Mouse (Mus musculus) kidney, postnatal 4 days (tissue): ENCODE measurements around the gene Igsf9.

Experiments used
- DNase-seq, 2 experiments: peaks; one replicate each; pipeline ENCODE4 v3.0.0; 2021; ENCODE audit warnings: mixed read lengths in 2 of 2

Gene Igsf9

GRCm38 (mm10) chr1:172499765-172500441 lies 18.3 kb downstream of the Igsf9 start, which contains the start of gene Tagln2:
TSS of gene Tagln2 (plus strand) at chr1:172500047.
- peak; percentile 92 to 95 for DNase-seq

- peak; percentile 75 to 86 for DNase-seq
Observed at GRCm38 (mm10) chr1:172500451-172501370, 19.1 kb downstream of the Igsf9 start.

DNA sequence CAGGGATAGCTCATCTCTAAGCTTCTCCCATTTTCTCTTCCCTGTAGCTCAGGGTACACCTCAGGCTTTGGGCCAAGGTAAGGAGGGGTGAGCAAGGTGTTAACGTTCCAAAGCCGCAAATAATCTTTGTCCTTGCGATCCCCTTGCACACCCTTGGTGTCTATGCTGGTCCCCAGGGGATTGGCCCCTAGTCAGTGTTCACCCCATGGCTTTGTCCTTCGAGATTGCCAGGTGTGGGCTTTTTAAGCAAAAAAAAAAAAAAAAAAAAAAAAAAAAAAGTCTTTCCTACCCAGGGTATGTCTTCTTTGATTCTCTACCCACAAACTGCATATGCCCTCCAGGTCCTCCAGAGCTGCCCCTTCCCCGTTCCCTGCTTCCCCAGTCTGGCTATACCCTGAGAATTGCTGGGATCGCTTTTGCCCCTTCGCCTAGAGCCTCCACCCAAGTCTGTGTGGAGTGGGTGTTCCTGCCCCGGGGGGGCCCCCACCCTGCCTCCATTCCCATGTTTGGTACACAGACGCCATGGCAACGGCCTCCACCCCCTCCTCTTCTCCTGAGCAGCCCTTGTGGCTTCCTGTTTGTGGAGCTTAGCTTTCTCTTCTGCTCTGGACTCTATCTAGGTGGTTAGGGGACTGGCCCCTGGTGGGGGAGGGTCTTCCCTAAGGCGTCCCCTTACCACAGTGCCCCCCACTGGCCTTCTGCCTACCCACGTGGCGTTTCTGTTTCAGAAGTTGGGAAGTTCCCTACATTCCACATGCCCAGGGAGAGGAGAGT lies 20.0 kb downstream of the Igsf9 start:
- DNase-seq, result peak; percentile 74 to 83

- peak; percentile 69 to 80 for DNase-seq
Observed at GRCm38 (mm10) chr1:172502145-172503110, 20.8 kb downstream of the Igsf9 start.

DNA sequence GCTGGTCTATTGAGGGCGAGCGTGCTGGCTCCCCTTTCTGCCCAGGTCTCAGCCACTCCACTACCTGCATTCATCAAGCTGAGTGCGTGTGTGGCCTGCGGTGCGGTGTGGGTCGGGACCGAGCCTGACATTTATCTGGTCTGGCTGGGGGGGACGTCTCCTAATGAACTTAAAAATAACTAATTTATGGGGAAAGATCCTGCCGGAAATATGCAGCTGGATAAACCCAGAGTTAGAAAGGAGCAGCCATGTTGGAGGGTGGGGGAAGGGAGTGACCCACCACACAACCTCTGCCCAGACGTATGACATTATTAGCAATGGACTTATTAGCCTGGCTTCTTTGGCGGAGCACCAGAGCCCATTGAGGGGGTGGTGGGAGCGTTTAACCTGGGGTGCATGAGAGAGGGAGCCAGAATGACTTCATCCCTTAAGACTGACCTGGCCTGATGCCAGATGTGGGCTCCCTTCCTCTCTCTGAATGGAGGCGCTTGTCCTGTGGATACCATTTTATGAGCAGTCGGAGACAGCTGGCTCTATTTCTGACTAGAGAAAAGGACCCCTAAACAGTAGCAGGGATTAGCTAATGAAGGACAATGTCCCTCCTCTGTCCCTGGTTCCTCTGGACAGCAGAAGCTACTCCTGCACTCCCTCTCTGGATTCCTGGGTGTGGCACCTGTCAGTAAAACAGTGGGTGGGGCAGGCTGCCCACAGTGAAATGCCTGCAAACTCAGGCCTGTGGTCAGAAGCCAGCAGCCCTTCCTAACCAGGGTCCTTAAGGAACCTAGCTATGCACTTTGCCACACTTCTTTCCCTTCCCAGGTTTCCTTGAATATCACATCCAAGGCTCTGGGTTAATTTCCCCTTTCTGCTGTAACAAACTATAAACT lies 21.8 kb downstream of the Igsf9 start:
- peak; percentile 76 to 84 for DNase-seq

DNA sequence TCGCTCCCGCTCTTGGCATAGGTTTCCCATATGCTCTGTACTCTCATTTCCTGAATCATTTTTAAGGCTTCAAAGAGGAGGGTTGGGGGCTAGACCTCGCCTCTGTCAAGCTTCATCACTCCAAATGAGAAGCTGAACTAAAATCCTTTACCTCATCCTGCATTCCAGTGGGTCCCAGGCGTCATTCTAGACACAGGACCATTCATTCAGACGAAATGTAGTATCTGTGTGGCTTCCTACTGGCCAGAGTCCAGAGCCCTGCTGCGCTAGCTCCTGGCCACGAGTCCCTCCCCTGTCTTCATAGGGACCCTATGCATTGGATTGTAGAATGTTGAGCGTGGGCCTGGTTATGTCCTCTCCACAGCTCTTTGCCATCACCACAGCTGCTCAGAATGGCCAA lies 23.2 kb downstream of the Igsf9 start:
- no peak for DNase-seq

GRCm38 (mm10) chr1:172507001-172507400 lies 25.4 kb downstream of the Igsf9 start:
- DNase-seq, result no peak

DNA sequence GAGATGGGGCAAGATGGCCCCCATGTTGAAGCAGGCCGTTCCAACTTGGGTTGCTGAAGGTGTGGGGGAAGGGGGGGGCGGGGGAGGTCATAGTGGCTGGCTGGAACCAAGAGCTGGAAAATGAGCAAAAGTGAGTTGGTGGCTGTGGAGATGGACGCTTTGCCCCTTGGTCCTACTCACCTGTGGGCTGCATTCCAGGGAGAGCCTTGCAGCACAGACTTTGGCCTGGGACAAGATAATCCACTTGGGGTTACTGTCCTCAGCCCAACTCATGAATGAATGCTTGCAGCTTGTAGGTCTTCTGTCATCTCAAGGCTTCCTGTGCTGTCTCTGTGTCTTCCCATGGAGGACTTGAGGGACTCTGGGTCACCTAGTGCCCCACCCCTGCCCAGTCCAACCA lies 26.1 kb downstream of the Igsf9 start:
- no peak for DNase-seq

GRCm38 (mm10) chr1:172508172-172508571 lies 26.6 kb downstream of the Igsf9 start:
- DNase-seq, result no peak

DNA sequence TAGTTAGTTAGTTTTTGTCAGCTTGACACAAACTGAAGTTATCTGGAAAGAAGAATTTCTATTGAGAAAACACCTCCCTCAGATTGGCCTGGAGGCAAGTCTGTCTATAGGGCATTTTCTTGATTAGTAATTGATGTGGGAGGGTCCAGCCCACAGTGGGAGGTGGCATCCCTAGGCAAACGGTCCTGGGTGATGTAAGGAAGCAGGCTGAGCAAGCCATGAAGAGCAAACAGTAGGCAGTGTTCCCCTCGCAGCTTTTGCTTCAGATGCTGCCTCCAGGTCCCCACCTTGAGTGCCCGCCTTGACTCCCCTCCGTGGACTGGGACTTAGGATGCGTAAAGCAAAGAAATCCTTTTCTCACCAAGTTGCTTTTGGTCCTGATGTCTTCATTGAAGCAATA lies 27.6 kb downstream of the Igsf9 start:
- no peak for DNase-seq

GRCm38 (mm10) chr1:172509983-172510382 lies 28.4 kb downstream of the Igsf9 start:
- no peak for DNase-seq

DNA sequence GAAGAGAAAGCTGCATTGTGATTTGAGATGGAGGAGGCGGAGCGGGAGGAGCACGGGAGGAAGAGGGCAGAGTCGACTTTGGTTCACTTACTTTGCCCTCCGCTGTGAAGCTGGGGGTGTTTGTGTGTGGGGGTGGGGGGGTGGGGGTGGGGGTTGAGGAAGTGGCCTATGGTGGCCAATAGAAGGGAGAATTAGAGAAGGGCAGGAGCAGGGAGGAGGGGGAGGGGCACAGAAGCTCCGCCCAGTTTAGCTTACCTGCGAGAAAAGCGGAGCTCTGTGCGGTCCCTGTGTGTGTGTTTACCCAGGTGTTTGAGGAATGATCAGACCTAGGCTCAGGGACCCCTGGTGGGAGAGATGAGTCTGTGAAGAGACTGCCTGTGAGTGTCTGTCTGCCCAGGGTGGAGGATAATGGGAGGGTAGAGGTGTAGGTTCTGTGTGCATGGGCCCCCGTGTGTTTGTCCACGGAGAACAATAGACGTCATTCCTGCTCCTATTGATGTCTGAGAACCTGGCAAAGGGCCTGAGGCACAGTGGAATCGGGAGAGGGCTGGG lies 28.9 kb downstream of the Igsf9 start:
- DNase-seq, result peak; percentile 55 to 73

- DNase-seq, result peak; percentile 77 to 86
Observed at GRCm38 (mm10) chr1:172512962-172513361, 31.4 kb downstream of the Igsf9 start.

GRCm38 (mm10) chr1:172513525-172514212 lies 32.1 kb downstream of the Igsf9 start:
- DNase-seq, result peak; percentile 42 to 62

DNA sequence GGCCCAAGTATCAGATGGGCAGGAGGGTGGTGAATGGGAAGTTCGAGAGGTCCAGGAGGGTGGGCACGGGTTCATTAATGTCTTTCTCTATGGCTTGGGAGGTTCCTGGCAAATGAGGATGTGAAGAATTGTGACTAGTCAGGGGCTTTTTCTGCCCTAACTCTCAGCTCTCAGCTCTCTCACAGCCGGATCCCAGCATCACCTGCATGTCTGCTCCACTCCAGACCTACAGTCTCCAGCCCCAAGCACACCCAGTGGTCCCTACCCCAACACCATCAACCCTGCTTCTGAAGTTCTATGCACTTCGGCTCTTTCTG lies 32.6 kb downstream of the Igsf9 start:
- DNase-seq, result no peak

GRCm38 (mm10) chr1:172514551-172515268 lies 33.1 kb downstream of the Igsf9 start:
- peak; percentile 34 to 60 for DNase-seq

DNA sequence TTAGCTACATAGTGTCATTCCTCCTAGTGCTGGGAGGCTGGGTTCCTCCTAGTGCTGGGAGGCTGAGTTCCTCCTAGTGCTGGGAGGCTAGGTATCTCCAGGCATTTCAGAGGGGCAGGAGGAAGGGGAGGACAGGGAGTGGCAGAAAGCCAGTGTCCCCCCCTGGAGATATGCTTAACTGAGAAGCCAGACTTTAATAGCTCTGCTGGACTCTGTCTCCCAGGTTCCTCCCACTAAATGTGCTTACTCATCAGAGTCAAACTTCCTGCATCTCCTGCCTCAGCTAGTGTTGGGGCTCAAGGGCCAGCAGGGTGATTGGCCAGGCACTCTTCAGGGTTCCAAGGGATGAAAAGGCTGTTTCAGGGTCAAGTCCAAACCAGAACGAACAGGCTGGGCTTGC lies 33.8 kb downstream of the Igsf9 start:
- peak in 1 of 2 experiments; percentile 52 for DNase-seq

DNA sequence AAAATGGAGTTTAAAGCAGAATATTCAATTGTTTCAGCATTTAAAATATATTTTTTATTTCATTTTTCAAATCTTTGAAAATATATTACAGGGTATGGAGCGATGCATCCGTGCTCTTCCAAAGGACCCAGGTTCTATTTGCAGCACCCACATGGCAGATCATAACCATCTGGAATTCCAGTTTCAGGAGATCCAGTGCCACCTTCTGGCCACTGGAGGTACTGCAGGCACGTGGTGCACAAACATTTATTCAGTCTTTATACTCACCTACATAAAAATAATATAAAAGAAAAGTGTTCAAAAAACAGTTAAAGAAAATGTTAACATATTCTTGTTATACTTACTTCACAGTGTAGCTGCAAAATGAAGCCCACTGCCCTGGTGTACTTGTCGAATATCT lies 36.4 kb downstream of the Igsf9 start:
- no peak for DNase-seq

DNA sequence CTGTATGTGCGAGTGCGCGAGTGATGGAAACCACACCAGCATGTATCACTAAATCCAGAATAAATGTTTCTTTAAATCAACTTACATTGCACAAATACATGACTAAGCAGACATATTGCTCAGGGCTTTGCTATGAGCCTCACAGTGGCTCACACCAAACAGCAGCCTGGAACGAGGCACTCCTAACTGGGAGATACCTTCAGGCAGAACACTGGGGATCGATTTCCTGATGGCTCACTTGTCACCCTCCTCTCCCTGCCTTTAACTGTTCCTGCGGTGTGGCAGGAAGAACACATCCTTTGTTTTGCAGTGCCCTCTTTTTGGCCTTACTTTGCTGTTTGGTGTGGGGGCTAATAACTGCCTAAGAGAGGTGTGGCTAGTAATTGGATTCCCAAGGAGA lies 38.1 kb downstream of the Igsf9 start:
- DNase-seq, result no peak
